Comparison of ENCODE assay signal across 15 mouse cellular contexts in the genomic region with DNA sequence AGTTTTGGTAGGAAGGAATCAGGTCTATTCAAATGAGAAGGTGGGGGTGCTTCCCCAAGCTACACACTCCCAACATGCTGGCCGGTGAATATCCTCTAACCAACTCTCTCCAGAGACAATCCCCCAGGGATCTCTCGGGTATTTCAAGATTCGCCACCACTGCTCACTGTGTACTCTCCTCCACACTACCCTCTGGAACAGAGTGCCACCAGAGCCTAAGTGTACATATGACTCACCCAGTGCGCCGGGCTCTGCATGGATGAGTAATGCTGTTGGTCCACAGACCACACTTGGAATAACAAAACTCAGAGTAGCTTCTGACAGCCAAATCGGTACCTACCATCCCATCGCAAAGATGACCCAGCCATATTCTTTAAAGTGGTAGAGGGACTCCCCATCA. TPM values are rescaled to one million over a fixed set of nuclear protein-coding genes. Genes with fewer than 3 reads are reported as not detected.
DNase-seq lines count a peak whose midpoint lies in the region.
"Had no signal": no experiment of that assay in that cellular context is flagged by ENCODE, and none has a peak within 500 bp of the region (broad histone marks: within the 10 kb centered on the region; RNA-seq: fewer than 3 reads in every experiment).

No protein-coding gene starts in this region.

- peak; percentile 30 to 56 for DNase-seq in layer of hippocampus, adult 18-20 months (ENCODE audit: low spot score in 2 of 2)
- DNase-seq in layer of hippocampus, adult 9-11 months = no peak
- peak; percentile 50 for DNase-seq in urinary bladder, postnatal 14 days (ENCODE audit: low spot score)
- DNase-seq in urinary bladder, postnatal 4 days (ENCODE audit: low spot score in 2 of 2) = no peak
- DNase-seq in adrenal gland, postnatal 10 days = peak; percentile 51
- peak; percentile 50 for DNase-seq in telencephalon, adult 2 months (ENCODE audit: low read depth, low spot score)
- no peak for DNase-seq in lung, postnatal 10 days
- no peak for DNase-seq in cerebellum, adult 9-10 months
- DNase-seq: cerebellum, adult 8-10 months; heart, adult 18-20 months; kidney, adult 11 months; kidney, postnatal 25 days; liver; lung, embryonic 14.5 days; thymus, adult 2 months had no signal

RNA-seq across cellular contexts. Expression of a gene that starts 5.4 kb away (rescaled TPM):
- 100 to 1,000 TPM; 172 to 184 TPM for total RNA-seq in layer of hippocampus, adult 18-20 months (2021)
- total RNA-seq in adrenal gland, postnatal 10 days (2021) = 10 to 100 TPM; 27.8 to 28.3 TPM

RNA-seq across cellular contexts. Expression of a gene that starts 27.7 kb away (rescaled TPM):
- total RNA-seq in layer of hippocampus, adult 18-20 months (2021) = 10 to 100 TPM; 32.5 to 35.4 TPM
- 10 to 100 TPM; 21.9 to 30.5 TPM for total RNA-seq in adrenal gland, postnatal 10 days (2021)

RNA-seq across cellular contexts. Expression of a gene that starts 29.1 kb away (rescaled TPM):
- total RNA-seq in layer of hippocampus, adult 18-20 months (2021) = 1 to 10 TPM; 5.0 to 8.8 TPM
- 10 to 100 TPM; 50.0 to 53.5 TPM for total RNA-seq in adrenal gland, postnatal 10 days (2021)

RNA-seq across cellular contexts. Expression of a gene that starts 32.6 kb away (rescaled TPM):
- total RNA-seq in layer of hippocampus, adult 18-20 months (2021) = 10 to 100 TPM; 38.4 to 46.0 TPM
- 10 to 100 TPM; 61.0 to 74.0 TPM for total RNA-seq in adrenal gland, postnatal 10 days (2021)

Comparison
In these comparisons a context has a peak if more than half of its experiments do, and no peak if none do; other contexts are left out.
1. DNase-seq: peak in layer of hippocampus, adult 18-20 months (2 of 2), urinary bladder, postnatal 14 days (single experiment), adrenal gland, postnatal 10 days (single experiment) and telencephalon, adult 2 months (single experiment); none in layer of hippocampus, adult 9-11 months (single experiment), urinary bladder, postnatal 4 days (0 of 2), lung, postnatal 10 days (single experiment) and cerebellum, adult 9-10 months (single experiment).
2. RNA of a gene that starts 5.4 kb away (total RNA-seq): 172 to 184 TPM in layer of hippocampus, adult 18-20 months; 27.8 to 28.3 TPM in adrenal gland, postnatal 10 days; every median in the first group is over 4 times any median in the second.
3. RNA of a gene that starts 29.1 kb away (total RNA-seq): 50.0 to 53.5 TPM in adrenal gland, postnatal 10 days; 5.0 to 8.8 TPM in layer of hippocampus, adult 18-20 months; every median in the first group is over 4 times any median in the second.